Mouse (Mus musculus) heart, embryonic 16.5 days (tissue): ENCODE measurements around the gene Agap1. TPM values are rescaled to one million over a fixed set of nuclear protein-coding genes. Genes with fewer than 3 reads are reported as not detected.

Experiments
- ATAC-seq: fragments of 200-750 bp; cut with Nextera tagmentation; replicated peaks from 2 replicates; pipeline ENCODE4 v1.8.0; 2017; ENCODE audit warnings: moderate number of reproducible peaks; ENCODE audit not compliant: insufficient read depth, low FRiP score; ENCODE audit errors: extremely low read depth
- H3K27ac ChIP-seq: fragments of 300-500 bp; sonication (generic); 2 replicates; pipeline ENCODE4 v1.5.1; 2014; ENCODE audit warnings: mild to moderate bottlenecking, low read length, control low read depth, moderate library complexity
- H3K27me3 ChIP-seq: fragments of 300-500 bp; sonication (generic); 2 replicates; pipeline ENCODE4 v1.6.1; 2014; ENCODE audit warnings: low read length, mixed read lengths; ENCODE audit not compliant: control insufficient read depth, insufficient read depth
- H3K36me3 ChIP-seq: fragments of 300-500 bp; sonication (generic); 2 replicates; pipeline ENCODE4 v1.6.1; 2014; ENCODE audit not compliant: control insufficient read depth, insufficient read depth
- H3K4me1 ChIP-seq: fragments of 300-500 bp; sonication (generic); 2 replicates; pipeline ENCODE4 v1.6.1; 2014; ENCODE audit warnings: low read length, mixed read lengths; ENCODE audit not compliant: control insufficient read depth, insufficient read depth
- H3K4me2 ChIP-seq: fragments of 300-500 bp; sonication (generic); 2 replicates; pipeline ENCODE4 v1.6.1; 2014; ENCODE audit warnings: low read depth, mild to moderate bottlenecking, control low read depth, low read length
- H3K4me3 ChIP-seq: fragments of 300-500 bp; sonication (generic); 2 replicates; pipeline ENCODE4 v1.5.1; 2014; ENCODE audit warnings: mild to moderate bottlenecking, control low read depth, low read length
- H3K9ac ChIP-seq: fragments of 300-500 bp; sonication (generic); 2 replicates; pipeline ENCODE4 v1.6.1; 2014; ENCODE audit warnings: low read length, control low read depth
- H3K9me3 ChIP-seq: fragments of 300-500 bp; sonication (generic); replicated peaks from 2 replicates; pipeline ENCODE4 v1.6.1; 2016; ENCODE audit warnings: low read length; ENCODE audit not compliant: control insufficient read depth
- WGBS: fragments of 180-500 bp; shearing (Covaris S2); extraction: QIAGEN DNeasy Blood & Tissue Kit; methylation state at CpG from one replicate; pipeline ENCODE4 v1.1.7; 2014; 5-methylcytosine and 5-hydroxymethylcytosine counted together
- polyA plus RNA-seq: library from polyadenylated mRNA; unstranded; fragments of >200 nt; fragmentation: Nextera tagmentation; extraction: Ambion mirVana; gene quantifications from 2 replicates; pipeline ENCODE4 v1.2.1, GENCODE M21; 2015

Gene Agap1
- polyA plus RNA-seq, 1 experiment from 2014 or later, result 6.2 TPM

GRCm38 (mm10) chr1:89700166-89700565 lies 245.6 kb downstream of the Agap1 start:
- H3K4me3 ChIP-seq, result no peak overlapping the region
- H3K27ac ChIP-seq, result no peak overlapping the region
- no peak for ATAC-seq
- H3K4me2 ChIP-seq, result no peak overlapping the region
- no peaks in the 10 kb centered on the region for H3K9me3 ChIP-seq
- peaks cover 11% of the 10 kb centered on the region for H3K4me1 ChIP-seq
- whole genome bisulfite sequencing, result 88% methylated on average over 9 of the region's 9 CpGs
- no peak overlapping the region for H3K9ac ChIP-seq
- no peaks in the 10 kb centered on the region for H3K36me3 ChIP-seq
- H3K27me3 ChIP-seq, result no peaks in the 10 kb centered on the region

- Histone ChIP-seq H3K4me3 (no peak overlapping the region), H3K27me3 (no peaks in the 10 kb centered on the region), H3K9ac (no peak overlapping the region), H3K4me2 (no peak overlapping the region), H3K27ac (no peak overlapping the region), H3K4me1 (peaks cover 10% of the 10 kb centered on the region), H3K36me3 (no peaks in the 10 kb centered on the region), H3K9me3 (no peaks in the 10 kb centered on the region)
- ATAC-seq, result no peak
- WGBS, result 85% methylated on average over 5 of the region's 5 CpGs
Measured at GRCm38 (mm10) chr1:89701162-89701730, 246.6 kb downstream of the Agap1 start.

- H3K36me3 ChIP-seq, result no peaks in the 10 kb centered on the region
- H3K9me3 ChIP-seq, result no peaks in the 10 kb centered on the region
- WGBS, result 19% methylated on average over 13 of the region's 13 CpGs
- H3K27me3 ChIP-seq, result no peaks in the 10 kb centered on the region
- peak overlapping the region; percentile 55; the same call in 1 of the 2 replicates for H3K27ac ChIP-seq
- peaks cover 10% of the 10 kb centered on the region for H3K4me1 ChIP-seq
- no peak overlapping the region for H3K4me3 ChIP-seq
- H3K9ac ChIP-seq, result peak overlapping the region; percentile 31; the same call in 1 of the 2 replicates
- H3K4me2 ChIP-seq, result peak overlapping the region; percentile 34; the same call in 1 of the 2 replicates
- 0 out of 2 replicates have a peak, but pooled peaks have one; percentile 49 for ATAC-seq
Measured at GRCm38 (mm10) chr1:89703294-89703693, 248.7 kb downstream of the Agap1 start.

- Histone ChIP-seq H3K27ac (no peak overlapping the region), H3K4me1 (peaks cover 13% of the 10 kb centered on the region), H3K4me3 (no peak overlapping the region), H3K9ac (no peak overlapping the region), H3K27me3 (no peaks in the 10 kb centered on the region), H3K4me2 (no peak overlapping the region), H3K9me3 (no peaks in the 10 kb centered on the region), H3K36me3 (no peaks in the 10 kb centered on the region)
- ATAC-seq, result no peak
- WGBS, result 70% methylated on average over 6 of the region's 6 CpGs
Measured at GRCm38 (mm10) chr1:89705670-89706069, 251.1 kb downstream of the Agap1 start.

GRCm38 (mm10) chr1:89706862-89707261 lies 252.3 kb downstream of the Agap1 start:
- H3K36me3 ChIP-seq, result no peaks in the 10 kb centered on the region
- no peaks in the 10 kb centered on the region for H3K27me3 ChIP-seq

GRCm38 (mm10) chr1:89707756-89708480 lies 253.3 kb downstream of the Agap1 start:
- no peak overlapping the region for H3K4me2 ChIP-seq
- no peak overlapping the region for H3K27ac ChIP-seq
- H3K4me1 ChIP-seq, result peaks cover 12% of the 10 kb centered on the region
- H3K36me3 ChIP-seq, result no peaks in the 10 kb centered on the region
- H3K4me3 ChIP-seq, result no peak overlapping the region
- H3K9me3 ChIP-seq, result no peaks in the 10 kb centered on the region
- ATAC-seq, result no peak
- H3K27me3 ChIP-seq, result no peaks in the 10 kb centered on the region
- H3K9ac ChIP-seq, result no peak overlapping the region
- WGBS, result 79% methylated on average over 15 of the region's 15 CpGs

More at GRCm38 (mm10) chr1:89706862-89707261, 252.3 kb downstream of the Agap1 start:
- 79% methylated on average over 2 of the region's 2 CpGs for WGBS
- Histone ChIP-seq H3K4me2 (no peak overlapping the region), H3K4me3 (no peak overlapping the region), H3K9ac (no peak overlapping the region), H3K4me1 (peaks cover 13% of the 10 kb centered on the region), H3K9me3 (no peaks in the 10 kb centered on the region), H3K27ac (no peak overlapping the region)
- ATAC-seq, result no peak

- WGBS, result 58% methylated on average over 5 of the region's 5 CpGs
Measured at GRCm38 (mm10) chr1:89709824-89710223, 255.2 kb downstream of the Agap1 start.

GRCm38 (mm10) chr1:89713681-89714080 lies 259.1 kb downstream of the Agap1 start:
- no peak overlapping the region for H3K9ac ChIP-seq
- H3K4me1 ChIP-seq, result peaks cover 23% of the 10 kb centered on the region
- H3K9me3 ChIP-seq, result no peaks in the 10 kb centered on the region
- H3K27me3 ChIP-seq, result no peaks in the 10 kb centered on the region
- H3K27ac ChIP-seq, result no peak overlapping the region
- no peaks in the 10 kb centered on the region for H3K36me3 ChIP-seq
- WGBS, result 82% methylated on average over 5 of the region's 5 CpGs
- no peak for ATAC-seq
- H3K4me2 ChIP-seq, result no peak overlapping the region
- no peak overlapping the region for H3K4me3 ChIP-seq

More at GRCm38 (mm10) chr1:89709824-89710223, 255.2 kb downstream of the Agap1 start:
- no peak for ATAC-seq
- H3K4me1 ChIP-seq, result peaks cover 3% of the 10 kb centered on the region; the same call in 1 of the 2 replicates
- no peak overlapping the region for H3K4me3 ChIP-seq
- H3K4me2 ChIP-seq, result no peak overlapping the region
- H3K9ac ChIP-seq, result no peak overlapping the region
- no peaks in the 10 kb centered on the region for H3K9me3 ChIP-seq
- no peak overlapping the region for H3K27ac ChIP-seq
- H3K36me3 ChIP-seq, result no peaks in the 10 kb centered on the region
- H3K27me3 ChIP-seq, result no peaks in the 10 kb centered on the region
